Mouse (Mus musculus): Measurements from ENCODE around the gene Slc16a10.

- TF ChIP-seq CTCF (conservative IDR thresholded peaks at IDR 0.05; ENCODE audit: low read length) (no peak), POU5F1 (IDR thresholded peaks at IDR 0.05; ENCODE audit: borderline replicate concordance, low read length) (no peak), NANOG (IDR thresholded peaks at IDR 0.05; ENCODE audit: borderline replicate concordance, low read length) (no peak)
Observed at GRCm38 (mm10) chr10:40133636-40134035, 8.4 kb downstream of the Slc16a10 start.
